Mouse (Mus musculus) regulatory T cell (primary cell): ENCODE measurements at regions not wholly inside any gene's neighbourhood (a gene's known extent, or its start where the extent isn't known, plus 50 kb on each side); places are given as distances from the start of the nearest gene placed in this dataset.
"Not testable (repeated sequence)": the region's sequence is repeated elsewhere in the genome, so short reads cannot be mapped to it uniquely, and the experiment has no call there.

Source experiments
- in situ Hi-C: fragments of 300-600 bp; cut with MboI, MseI; formaldehyde crosslinking; loops from one replicate; pipeline ENCODE4 v1.15.1; 2025; ENCODE audit warnings: high pct_unique_total_duplicates

DNA sequence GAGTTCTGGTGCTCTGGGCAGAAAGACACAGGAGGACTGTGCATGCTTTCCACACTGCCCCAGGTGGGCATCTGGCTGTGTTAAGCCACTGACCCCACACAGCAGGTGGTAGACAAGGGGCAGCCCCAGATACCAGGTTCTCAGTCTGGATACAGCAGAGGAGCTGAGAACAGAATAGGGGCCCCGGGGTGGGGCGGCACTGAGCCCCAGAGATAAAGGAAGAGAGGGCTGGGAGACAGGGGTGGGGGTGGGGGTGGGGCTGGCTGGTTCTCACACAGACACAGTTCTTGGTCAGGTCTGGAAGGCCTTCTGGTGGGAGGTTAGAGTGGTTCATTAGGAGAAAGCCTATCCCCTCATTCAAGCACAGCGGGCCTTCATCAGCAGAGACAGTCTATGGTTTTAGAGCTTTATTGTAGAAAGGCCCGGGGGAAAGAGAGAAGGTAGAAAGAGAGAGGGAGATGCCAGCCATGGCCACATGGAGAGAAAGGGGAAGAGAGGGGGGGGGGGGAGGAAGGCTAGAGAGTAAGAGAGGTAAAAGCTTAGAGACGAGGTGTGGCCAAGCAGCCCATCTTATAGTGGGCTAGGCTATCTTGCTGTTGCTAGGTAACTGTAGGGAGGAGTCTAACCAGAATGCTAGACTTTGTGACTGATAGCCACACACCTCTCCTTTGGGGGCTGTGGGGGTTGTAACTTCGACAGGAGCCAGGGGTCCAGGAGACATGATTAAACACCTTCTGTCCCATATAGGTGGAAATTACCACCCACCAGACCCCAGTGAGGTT lies 1403.1 kb downstream of the Zfp704 start:
- in situ Hi-C loops = no loop called here

DNA sequence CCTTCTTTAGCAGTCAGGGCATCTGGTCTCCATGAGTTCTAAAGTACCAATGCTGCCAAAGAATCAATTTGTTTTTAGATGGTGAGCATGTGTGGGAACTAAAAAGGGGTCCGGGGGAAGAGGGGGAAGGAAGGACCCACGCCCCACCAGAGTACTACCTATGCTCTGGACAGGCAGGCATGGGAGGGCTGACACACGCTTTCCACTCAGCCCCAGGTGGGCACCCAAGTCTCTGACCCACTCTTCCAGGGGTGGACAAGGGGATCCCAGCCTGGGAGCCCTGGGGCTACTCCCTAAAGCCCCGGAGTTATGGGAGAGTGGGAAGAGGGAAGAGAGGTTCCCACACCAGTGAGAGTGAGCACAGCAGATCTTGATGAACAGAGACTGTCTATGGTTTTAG lies 1446.9 kb downstream of the Zfp704 start:
- in situ Hi-C loops = no loop called here

DNA sequence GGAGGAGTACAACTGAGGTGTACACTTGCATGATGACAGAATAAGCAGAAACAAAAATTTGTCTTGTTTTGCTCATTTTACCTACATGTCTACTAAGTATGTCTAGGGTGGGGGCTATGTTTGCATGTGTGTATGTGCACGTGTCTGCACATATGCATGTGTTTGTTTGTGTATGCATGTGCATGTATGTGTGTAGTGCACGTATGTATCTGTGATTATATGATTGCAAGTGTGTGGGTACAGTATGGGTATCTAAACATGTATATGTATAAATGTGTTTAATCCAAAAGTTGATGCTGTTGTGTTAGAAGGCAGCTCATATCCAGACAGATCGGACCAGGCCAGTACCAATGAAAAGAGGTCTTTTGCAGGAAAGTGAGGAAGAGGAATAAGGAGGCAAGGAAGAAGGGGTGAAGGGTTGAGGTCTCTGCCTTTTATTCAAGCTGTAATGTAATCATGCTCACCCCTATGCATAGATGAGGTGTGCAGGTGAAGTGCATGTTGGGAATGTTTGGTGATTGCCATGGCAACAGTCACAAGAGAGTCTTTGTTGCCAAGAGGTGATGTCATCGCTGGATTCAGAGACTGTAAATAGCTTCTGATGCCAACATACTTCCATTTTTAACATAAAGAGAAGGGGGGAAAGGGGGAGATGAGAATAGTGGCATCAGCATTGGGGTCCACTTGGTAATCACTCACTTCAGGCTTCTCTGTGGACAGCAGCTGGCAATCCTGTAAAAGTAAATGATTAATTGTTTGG lies 1447.7 kb downstream of the Zfp704 start:
- in situ Hi-C loops = no loop called here

DNA sequence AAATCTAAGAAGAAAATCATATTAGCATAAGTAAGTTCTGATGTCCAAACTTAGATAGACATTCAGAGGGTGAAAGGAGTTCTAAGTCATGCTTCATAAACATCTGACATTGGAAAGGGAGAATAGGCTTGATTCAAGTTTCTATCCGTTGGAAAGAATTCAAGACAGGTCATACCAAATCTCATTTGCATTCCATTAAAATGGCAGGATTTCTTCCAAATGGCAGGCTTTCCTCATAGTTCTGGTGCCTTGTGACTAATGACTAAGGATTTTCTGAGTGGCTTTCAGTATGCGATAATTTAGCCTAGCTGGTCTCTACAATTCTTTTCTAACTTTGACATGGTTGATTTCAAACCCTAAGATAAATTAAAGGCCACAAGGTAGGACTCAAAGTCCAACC lies 1466.9 kb downstream of the Zfp704 start:
- in situ Hi-C loops = no loop called here

DNA sequence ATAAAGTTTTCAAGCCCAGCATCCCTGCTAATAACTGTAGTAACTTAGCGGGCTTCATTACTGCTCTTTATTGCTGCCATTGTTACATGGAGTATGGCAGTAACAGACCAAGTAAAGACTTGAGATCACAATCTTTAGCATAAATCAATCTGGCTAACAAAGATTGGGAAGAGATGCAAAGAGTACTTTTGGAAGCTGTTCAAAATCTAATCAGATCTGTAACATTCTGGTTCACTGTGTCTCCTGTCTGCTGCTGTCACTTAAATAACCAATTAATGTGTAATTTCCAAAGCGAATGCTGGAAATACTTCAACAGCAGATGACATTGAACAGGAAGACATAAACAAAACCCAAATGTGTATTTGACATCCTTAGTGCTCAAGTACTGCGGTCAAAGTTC lies 1467.7 kb downstream of the Zfp704 start:
- in situ Hi-C loops = no loop called here

DNA sequence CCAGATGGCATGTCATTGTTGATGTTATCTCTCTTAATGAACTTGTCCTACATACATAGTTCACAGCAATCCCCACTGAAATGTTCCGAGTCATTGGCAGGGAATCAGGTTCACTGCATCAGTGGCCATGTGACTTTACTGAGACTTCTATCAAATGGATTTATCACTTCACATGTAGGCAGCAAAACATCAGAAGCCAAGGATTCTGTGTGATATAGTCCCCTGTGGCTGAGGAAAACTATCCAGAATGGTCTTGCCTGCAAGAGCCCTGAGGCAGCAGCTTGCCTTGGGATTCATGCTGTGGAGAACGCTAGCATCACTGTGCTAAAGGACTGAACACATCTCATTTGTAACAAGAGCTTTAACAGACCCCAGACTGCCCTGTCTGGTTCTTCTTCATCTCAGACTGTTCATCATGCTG lies 1468.2 kb downstream of the Zfp704 start:
- in situ Hi-C loops = no loop called here

DNA sequence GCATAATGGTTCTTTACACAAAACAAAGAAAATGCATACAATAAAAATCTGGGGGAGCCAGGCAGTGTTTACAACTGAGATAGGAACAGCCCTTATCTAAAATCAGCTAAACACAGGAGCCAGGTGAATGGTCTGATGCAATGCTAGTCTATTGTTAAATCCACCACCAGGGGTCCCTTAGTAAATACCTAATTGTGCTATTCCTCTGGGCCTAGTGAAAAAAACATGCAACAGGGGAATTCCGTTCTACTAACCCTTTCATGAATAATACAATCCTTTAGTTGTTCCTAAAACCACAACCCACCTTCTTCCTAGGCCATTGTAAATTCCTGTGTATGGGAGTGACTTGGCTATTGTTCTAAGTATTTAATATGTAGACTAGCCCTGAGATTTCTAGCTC lies 1486.2 kb downstream of the Zfp704 start:
- in situ Hi-C loops = not testable (repeated sequence)

DNA sequence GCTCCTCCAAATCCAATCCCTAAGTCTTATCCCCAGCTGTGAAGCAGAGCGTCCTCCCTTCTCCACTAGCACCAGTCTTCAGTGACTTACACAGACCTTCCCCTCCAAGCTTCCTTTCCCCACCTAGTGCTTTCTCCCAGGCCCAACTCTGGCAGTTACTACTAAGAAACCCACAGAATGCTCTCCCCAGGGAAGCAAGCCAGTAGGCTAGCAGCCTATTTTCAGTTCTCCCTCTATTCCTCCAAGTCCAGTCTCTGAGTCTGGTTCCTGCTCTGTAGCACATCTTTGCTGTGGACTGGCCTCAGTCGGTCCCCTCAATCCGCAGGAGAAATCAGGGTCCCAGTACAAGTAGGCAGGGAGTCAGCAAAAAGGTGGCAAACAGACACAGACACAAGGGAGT lies 1486.7 kb downstream of the Zfp704 start:
- in situ Hi-C loops = no loop called here

DNA sequence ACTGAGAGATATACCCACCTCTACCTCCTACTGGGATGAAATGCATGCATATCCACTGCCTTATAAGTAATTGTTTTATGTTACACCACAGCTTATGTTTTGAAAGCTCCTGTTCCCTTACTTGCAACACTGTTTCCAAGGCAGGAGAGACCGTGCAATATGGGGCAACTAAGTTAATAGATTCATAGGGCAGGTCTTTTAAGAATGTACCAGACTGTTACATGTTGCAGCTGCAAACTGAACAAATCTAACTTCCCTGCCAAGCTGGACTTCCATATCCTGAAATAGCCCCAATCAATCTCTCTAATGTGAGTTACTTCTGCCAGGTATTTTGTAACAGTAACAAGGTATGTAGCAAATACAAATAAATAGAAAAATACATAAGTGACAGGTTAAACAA lies 1478.0 kb upstream of the 1700008P02Rik start:
- in situ Hi-C loops = no loop called here

DNA sequence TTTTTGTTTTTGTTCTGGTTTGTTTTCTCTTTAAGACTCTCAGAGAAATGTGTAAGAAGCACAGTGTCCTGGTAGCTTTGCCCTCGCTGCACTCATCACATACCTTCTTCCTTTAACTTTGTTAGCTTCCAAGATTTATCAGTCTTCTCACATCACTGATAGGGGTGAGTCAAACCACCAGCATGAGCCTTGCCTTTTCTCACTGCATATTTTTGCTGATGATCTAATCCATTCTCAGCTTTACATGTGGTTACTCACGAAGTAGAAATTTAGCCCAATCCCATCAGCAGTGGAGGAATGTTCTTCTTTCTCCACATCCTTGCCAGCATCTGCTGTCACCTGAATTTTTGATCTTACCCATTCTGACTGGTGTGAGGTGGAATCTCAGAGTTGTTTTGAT lies 1464.5 kb upstream of the 1700008P02Rik start:
- in situ Hi-C loops = no loop called here

DNA sequence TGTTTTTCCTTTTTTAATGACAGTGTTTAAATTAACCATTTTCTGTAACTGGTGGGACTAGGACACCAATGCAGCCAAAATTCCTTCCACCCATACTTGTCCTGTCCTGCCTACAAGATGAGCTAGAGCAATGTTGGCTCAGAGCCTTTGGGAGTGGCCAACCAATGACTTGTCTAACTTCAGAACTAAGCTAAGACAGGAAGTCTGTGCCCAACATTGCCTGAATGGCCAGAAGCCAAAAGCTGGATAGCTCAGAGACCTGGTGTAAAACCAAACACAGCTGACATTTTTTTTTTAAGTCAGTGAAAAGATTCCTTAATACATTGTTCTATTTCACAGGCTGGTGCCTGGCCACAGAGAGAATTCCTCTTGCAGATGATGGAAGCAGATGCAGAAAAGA lies 1433.5 kb upstream of the 1700008P02Rik start:
- in situ Hi-C loops = no loop called here

DNA sequence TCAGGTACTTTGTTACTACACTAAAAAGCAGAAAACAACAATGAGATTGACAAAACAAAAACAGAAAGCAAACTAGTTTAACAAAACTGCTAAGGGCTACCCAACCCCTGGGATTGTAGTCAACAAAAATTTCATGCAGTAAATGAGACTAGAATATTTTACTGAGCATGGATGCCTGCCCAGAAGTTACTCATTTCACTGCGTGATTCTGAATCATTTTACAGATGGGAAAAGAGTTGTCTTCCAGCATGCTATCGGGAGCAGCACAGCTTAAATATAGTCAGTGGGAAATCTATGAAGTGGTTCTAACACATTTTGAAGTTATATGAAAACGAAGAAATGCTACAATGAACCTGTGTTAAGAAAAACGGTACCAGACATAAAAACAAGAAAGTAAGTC lies 1430.9 kb upstream of the 1700008P02Rik start:
- in situ Hi-C loops = no loop called here

DNA sequence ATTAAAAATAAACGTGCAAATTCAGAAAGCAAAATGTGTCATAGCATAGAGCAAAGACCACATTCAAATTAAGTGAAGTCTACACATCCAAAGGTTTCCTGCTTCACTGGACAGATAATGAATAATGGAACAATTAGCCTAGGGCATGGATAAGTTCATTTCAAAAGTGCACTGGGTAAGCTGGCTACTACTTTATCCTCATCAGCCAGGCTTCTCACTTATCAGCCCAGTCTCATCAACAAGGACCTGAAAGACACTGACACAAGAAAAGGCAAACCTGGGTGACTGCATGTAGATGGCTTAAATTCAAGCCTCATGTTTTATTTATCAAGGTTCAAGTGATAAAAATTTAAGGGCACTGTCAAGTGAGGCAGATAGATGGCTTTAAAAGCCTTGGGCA lies 1429.5 kb upstream of the 1700008P02Rik start:
- in situ Hi-C loops = no loop called here

DNA sequence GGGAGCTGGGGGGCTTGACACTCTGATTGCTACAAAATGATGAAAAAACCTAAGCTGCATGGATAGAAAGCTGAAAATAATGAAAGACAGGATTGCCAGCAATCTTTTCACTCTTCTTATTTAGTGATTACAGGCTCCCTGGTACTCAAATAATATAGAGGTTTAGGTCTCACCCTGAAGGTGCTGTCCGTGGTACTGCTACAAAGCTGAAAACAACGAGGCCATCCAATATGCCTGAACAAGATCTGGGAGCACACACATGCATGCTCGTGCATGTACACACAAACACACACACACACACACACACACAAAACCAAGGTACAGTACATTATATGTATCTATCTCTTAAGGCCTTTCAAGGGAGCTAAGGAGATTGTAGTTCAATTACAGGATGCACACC lies 1426.1 kb upstream of the 1700008P02Rik start:
- in situ Hi-C loops = no loop called here

DNA sequence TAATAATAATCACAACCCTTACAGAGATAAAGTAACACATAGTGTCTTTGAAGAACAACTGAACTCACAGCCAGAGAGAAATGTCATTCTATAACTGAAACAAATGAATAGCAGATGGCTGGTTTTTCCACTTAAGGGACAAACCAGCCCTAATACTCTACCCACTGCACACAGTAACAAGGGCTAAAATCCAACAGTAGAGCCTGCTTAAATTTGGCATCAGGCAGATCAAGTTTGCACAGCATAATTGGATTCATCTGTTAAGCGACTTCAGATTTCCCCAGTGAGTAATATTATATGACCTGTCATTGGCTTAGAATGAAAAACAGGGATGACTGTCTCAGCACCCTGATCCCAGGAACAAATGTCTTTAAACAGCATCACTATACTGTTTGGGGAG lies 1416.5 kb upstream of the 1700008P02Rik start:
- in situ Hi-C loops = no loop called here

DNA sequence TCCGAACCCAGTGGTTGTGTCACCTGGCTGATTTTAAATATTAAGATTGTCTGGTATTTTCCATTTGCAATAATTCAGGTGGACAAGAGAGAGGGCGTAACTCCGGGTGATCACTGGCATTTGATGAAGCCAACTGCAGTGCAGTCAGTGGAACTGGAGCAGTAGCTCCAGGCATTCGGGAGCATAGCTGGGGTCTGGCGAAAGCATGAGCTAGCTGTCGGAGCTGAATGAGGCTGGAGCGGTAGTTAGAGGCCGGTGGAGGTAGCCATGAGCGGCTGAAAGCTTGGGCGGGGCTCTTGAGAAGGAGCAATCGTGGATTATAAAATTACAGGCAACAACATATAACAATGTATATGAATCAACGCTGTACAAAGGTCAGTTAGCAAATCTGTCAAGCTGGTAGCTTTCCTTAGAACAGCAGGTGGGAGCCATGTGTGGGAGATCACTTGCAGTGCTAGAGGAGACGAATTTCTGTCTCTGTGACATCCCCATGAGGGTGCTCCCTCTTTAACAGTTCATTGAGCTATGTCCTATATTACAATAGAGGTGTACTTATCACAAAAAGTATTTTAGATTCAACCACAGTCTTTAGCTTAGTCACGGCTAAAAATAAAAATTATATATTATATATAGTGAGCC lies 1415.0 kb upstream of the 1700008P02Rik start:
- in situ Hi-C loops = no loop called here

DNA sequence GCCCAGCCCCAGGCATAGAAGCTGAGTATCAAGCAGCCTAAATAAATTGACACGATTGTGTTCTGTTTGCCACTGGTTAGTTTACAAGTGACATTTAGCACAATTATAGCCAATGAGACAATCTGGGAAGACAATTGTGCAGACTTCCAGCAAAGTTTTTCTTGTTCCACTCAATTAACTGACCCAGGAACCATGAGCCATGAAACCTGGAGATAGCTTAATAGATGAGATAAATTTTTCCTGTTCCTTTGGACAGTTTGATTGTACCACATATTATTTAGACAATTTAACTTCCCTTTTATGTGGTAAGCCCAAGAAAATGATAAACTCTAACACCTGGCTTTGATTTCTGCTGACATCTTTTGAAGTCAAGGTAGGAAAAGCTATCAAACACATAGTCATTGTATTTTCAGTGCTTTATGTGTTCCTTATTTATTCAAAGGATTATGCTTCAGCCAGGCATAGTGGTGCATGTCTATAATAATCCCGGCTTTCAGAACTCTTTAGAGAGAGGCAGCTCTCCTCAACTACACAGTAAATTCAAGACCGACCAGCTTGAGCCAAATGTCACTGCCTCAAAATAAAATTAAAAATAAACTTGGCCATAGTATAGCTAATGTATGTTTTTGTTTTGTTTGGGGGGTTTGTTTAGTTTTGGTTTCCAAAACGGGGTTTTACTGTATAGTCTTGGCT lies 1406.2 kb upstream of the 1700008P02Rik start:
- in situ Hi-C loops = no loop called here

DNA sequence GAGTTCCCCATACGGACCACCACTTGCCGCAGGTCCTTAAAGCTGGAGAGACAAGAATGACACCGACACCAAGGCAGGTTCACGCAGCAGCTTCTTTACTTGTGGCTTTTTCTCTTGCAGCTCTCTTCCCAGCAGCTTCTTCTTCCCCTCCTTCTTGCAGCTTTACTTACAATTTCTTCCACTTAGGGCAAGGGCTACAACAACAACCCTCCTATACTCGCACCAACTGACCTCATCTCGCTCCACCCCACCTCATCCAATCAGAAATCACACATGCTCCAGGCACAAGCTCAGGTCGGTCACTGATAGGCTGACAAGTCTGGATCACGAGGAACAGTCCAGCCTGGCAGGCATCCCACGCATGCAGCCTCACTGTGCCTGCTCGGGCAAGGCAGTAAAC lies 1402.4 kb upstream of the 1700008P02Rik start:
- in situ Hi-C loops = no loop called here

DNA sequence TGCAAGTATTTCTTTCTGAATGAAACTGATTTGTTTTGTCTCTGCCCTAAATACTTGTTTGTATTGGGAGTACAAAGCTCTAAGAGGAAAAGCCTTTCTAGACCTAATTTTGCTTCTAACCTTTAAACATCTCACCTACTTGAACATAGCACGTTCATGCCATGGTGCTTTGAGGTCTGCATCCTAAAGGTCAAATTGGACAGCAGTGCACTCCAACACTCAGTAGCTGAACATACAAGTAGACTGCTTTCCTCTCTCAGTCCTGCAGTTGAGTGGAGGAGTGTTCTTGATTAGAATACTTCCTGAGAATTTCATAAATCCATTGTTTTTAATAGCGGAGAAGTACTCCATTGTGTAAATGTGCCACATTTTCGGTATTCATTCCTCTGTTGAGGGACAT lies 1397.2 kb upstream of the 1700008P02Rik start:
- in situ Hi-C loops = no loop called here

DNA sequence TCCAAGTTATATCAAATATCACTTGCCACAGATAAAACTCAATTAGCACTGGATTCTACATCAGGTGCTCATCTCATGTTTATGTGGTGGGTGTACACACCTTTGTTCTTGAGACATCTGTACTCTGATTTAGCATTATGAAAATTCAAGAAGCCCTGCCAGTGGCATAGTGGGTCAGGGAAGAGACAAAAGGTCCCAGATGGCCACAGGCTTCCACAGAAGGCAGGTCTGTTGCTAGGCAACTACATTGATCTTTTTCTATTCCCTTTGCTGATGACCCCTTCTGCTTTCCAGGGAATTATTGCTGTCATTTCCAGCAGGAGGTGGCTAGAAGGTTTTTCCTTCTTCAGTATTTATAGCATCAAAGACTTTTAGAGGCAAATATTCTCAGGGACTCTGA lies 1396.7 kb upstream of the 1700008P02Rik start:
- in situ Hi-C loops = no loop called here

DNA sequence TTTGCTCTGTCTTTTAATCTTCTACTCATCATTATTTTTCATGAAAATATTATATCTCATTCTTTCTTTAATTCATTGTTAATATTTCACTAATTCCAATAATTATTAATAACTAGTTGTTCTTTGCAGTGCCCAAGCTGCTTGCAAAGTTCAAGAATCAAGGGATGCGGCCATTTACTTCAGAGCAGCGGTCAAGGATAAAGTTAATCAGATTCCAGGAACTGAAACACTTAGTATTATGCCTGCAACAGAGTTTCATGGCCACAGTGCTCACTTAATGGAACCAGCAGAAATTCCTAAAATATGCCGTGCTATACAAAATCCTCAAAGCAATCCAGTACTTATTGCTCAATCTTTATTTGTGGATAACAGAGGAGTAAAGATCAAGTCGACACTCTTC lies 1389.7 kb upstream of the 1700008P02Rik start:
- in situ Hi-C loops = no loop called here

DNA sequence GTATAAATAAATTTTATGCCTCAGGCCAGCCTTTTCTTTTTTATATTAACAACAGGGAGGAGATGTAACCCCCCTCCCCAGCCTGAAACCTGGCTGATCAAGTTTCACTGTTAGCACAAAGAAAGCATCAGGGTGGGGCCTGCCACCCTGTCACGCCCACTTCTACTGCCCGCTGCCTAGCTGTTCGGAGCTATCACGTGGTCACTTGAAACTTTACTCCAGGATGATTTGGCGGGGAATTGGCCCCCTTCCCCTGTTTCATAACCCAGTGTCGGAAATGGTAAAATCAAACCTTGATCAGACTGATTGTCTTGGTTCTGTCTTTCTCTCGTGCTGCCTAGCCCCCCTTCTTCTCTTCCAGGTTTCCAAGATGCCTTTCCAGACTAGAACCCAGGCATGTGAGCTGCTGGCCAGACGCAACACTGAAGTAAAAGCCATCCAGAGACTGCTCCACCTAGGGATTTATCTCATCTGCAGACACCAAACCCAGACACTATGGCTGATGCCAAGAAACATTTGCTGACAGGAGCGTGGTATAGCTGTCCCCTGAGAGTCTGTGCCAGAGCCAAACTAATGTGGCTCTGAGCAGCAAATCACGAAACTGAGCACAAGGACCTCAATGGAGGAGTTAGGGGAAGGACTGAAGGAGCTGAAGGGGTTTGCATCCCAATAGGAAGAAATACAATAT lies 1386.6 kb upstream of the 1700008P02Rik start:
- in situ Hi-C loops = no loop called here
